Mouse (Mus musculus) hindbrain, embryonic 15.5 days (tissue): ENCODE measurements around the gene Amdhd2. TPM values are rescaled to one million over a fixed set of nuclear protein-coding genes. Genes with fewer than 3 reads are reported as not detected.
"Not testable (repeated sequence)": the region's sequence is repeated elsewhere in the genome, so short reads cannot be mapped to it uniquely, and the experiment has no call there.

Experiments used
- ATAC-seq: fragments of 200-750 bp; cut with Nextera tagmentation; 2 replicates; pipeline ENCODE4 v1.8.0; 2017; ENCODE audit warnings: low read depth, moderate number of reproducible peaks, moderate TSS enrichment; ENCODE audit not compliant: low FRiP score
- H3K27ac ChIP-seq: fragments of 300-500 bp; sonication (generic); replicated peaks from 2 replicates; pipeline ENCODE4 v1.5.1; 2015; ENCODE audit warnings: mild to moderate bottlenecking, inconsistent platforms
- H3K27me3 ChIP-seq: fragments of 300-500 bp; sonication (generic); 2 replicates; pipeline ENCODE4 v1.6.1; 2015; ENCODE audit warnings: control low read depth, inconsistent platforms
- H3K36me3 ChIP-seq: fragments of 300-500 bp; sonication (generic); 2 replicates; pipeline ENCODE4 v1.6.1; 2015; ENCODE audit warnings: control low read depth, inconsistent platforms
- H3K4me1 ChIP-seq: fragments of 300-500 bp; sonication (generic); replicated peaks from 2 replicates; pipeline ENCODE4 v1.6.1; 2015; ENCODE audit warnings: control low read depth, inconsistent platforms
- H3K4me2 ChIP-seq: fragments of 300-500 bp; sonication (generic); 2 replicates; pipeline ENCODE4 v1.6.1; 2015; ENCODE audit warnings: moderate library complexity, mild to moderate bottlenecking, inconsistent platforms
- H3K4me3 ChIP-seq: fragments of 300-500 bp; sonication (generic); 2 replicates; pipeline ENCODE4 v1.5.1; 2015; ENCODE audit warnings: mild to moderate bottlenecking, inconsistent platforms
- H3K9ac ChIP-seq: fragments of 300-500 bp; sonication (generic); 2 replicates; pipeline ENCODE4 v1.6.1; 2015; ENCODE audit warnings: inconsistent platforms
- H3K9me3 ChIP-seq: fragments of 300-500 bp; sonication (generic); 2 replicates; pipeline ENCODE4 v1.6.1; 2016; ENCODE audit warnings: control low read depth, inconsistent platforms
- WGBS: fragments of 180-500 bp; shearing (Covaris S2); methylation state at CpG from one replicate; pipeline ENCODE4 v1.1.7; 2015; 5-methylcytosine and 5-hydroxymethylcytosine counted together
- polyA plus RNA-seq: library from polyadenylated mRNA; unstranded; fragments of >200 nt; fragmentation: Nextera tagmentation; extraction: Ambion mirVana; gene quantifications from 2 replicates; pipeline ENCODE4 v1.2.1, GENCODE M21; 2015

Amdhd2 gene
- polyA plus RNA-seq, 1 experiment from 2014 or later, result 33.6 TPM

- ATAC-seq, result no peak
- H3K27me3 ChIP-seq, result no peaks in the 10 kb centered on the region
- no peak overlapping the region for H3K27ac ChIP-seq
- H3K4me1 ChIP-seq, result peaks cover 9% of the 10 kb centered on the region
- peak overlapping the region; percentile 33; the same call in 1 of the 2 replicates for H3K4me3 ChIP-seq
- H3K4me2 ChIP-seq, result peak overlapping the region; percentile 67
- WGBS, result 16% methylated on average over 7 of the region's 7 CpGs
- H3K9ac ChIP-seq, result 0 out of 2 replicates have a peak overlapping the region, but pooled peaks have one; percentile 2
- no peaks in the 10 kb centered on the region for H3K9me3 ChIP-seq
- peaks cover 4% of the 10 kb centered on the region; the same call in 1 of the 2 replicates for H3K36me3 ChIP-seq
These were observed 12.2 kb downstream of the Amdhd2 start for GRCm38 (mm10) chr17:24151382-24151781.

DNA sequence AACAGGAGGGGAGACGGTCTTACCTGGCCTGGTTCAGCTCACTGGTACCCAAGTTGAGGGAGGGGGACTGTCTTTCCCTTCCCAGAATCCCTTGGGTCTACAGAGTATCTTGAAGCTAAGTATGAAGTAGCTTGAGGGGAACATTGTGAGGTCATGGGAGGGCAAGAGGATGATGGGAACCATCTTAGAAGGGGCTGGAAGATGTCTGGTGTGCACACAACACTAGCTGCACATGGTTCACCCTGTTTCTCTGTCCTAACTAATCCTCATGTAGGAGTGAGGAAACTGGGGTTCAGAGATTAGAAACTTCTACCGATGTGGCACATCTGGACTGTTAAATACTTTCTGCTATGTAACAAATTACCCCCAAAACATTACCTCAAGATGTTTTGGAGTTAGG, 12.7 kb downstream of the Amdhd2 start, which contains the start of gene Pdpk1:
TSS of gene Pdpk1 (minus strand) at position 101 of the 400 bp plus-strand sequence.
- 92% methylated on average over 2 of the region's 2 CpGs for WGBS
- H3K27ac ChIP-seq, result no peak within 1 kb of the TSS
- peaks cover 4% of the 10 kb centered on the region; the same call in 1 of the 2 replicates for H3K36me3 ChIP-seq
- H3K9ac ChIP-seq, result peak within 1 kb of the TSS; percentile 2; the same call in 1 of the 2 replicates
- peaks cover 9% of the 10 kb centered on the region for H3K4me1 ChIP-seq
- no peak for ATAC-seq
- peak within 1 kb of the TSS; percentile 33 for H3K4me3 ChIP-seq
- H3K4me2 ChIP-seq, result peak within 1 kb of the TSS; percentile 67
- no peaks in the 10 kb centered on the region for H3K9me3 ChIP-seq
- H3K27me3 ChIP-seq, result no peaks in the 10 kb centered on the region

- Histone ChIP-seq H3K4me2 (no peak overlapping the region), H3K27ac (no peak overlapping the region), H3K9ac (no peak overlapping the region), H3K9me3 (no peaks in the 10 kb centered on the region), H3K27me3 (no peaks in the 10 kb centered on the region), H3K4me1 (peaks cover 9% of the 10 kb centered on the region), H3K4me3 (no peak overlapping the region), H3K36me3 (peaks cover 3% of the 10 kb centered on the region; the same call in 1 of the 2 replicates)
- WGBS, result 88% methylated on average over 7 of the region's 7 CpGs
- ATAC-seq, result no peak
These were observed 14.1 kb downstream of the Amdhd2 start for GRCm38 (mm10) chr17:24149421-24149820.

GRCm38 (mm10) chr17:24142897-24143296, 20.7 kb downstream of the Amdhd2 start:
- Histone ChIP-seq H3K9me3 (no peaks in the 10 kb centered on the region), H3K27me3 (no peaks in the 10 kb centered on the region), H3K36me3 (no peaks in the 10 kb centered on the region), H3K27ac (no peak overlapping the region), H3K4me2 (peak overlapping the region; percentile 94; the same call in 1 of the 2 replicates), H3K4me1 (peaks cover 35% of the 10 kb centered on the region), H3K9ac (no peak overlapping the region), H3K4me3 (no peak overlapping the region)
- 54% methylated on average over 2 of the region's 2 CpGs for WGBS
- no peak for ATAC-seq

GRCm38 (mm10) chr17:24141425-24141920, 22.1 kb downstream of the Amdhd2 start:
- peak overlapping the region; percentile 88 for H3K27ac ChIP-seq
- H3K4me1 ChIP-seq, result peaks cover 42% of the 10 kb centered on the region
- no peaks in the 10 kb centered on the region for H3K9me3 ChIP-seq
- no peaks in the 10 kb centered on the region for H3K27me3 ChIP-seq
- WGBS, result under 1% methylated on average over 57 of the region's 57 CpGs
- peak overlapping the region; percentile 91 for H3K9ac ChIP-seq
- H3K4me2 ChIP-seq, result peak overlapping the region; percentile 94
- H3K4me3 ChIP-seq, result peak overlapping the region; percentile 90
- ATAC-seq, result peak; percentile 98
- H3K36me3 ChIP-seq, result no peaks in the 10 kb centered on the region

- no peaks in the 10 kb centered on the region for H3K36me3 ChIP-seq
- peak overlapping the region; percentile 90 for H3K4me3 ChIP-seq
- peaks cover 42% of the 10 kb centered on the region for H3K4me1 ChIP-seq
- peak overlapping the region; percentile 91 for H3K9ac ChIP-seq
- no peaks in the 10 kb centered on the region for H3K27me3 ChIP-seq
- H3K27ac ChIP-seq, result peak overlapping the region; percentile 88
- peak overlapping the region; percentile 94 for H3K4me2 ChIP-seq
- ATAC-seq, result peak; percentile 38
- WGBS, result 0% methylated on average over 32 of the region's 43 CpGs
- no peaks in the 10 kb centered on the region for H3K9me3 ChIP-seq
These were observed 22.6 kb downstream of the Amdhd2 start for GRCm38 (mm10) chr17:24140845-24141424.

GRCm38 (mm10) chr17:24139968-24140367, 23.6 kb downstream of the Amdhd2 start:
- no peaks in the 10 kb centered on the region for H3K27me3 ChIP-seq
- no peaks in the 10 kb centered on the region for H3K36me3 ChIP-seq
- ATAC-seq, result no peak
- H3K27ac ChIP-seq, result no peak overlapping the region
- H3K9ac ChIP-seq, result peak overlapping the region; percentile 91; the same call in 1 of the 2 replicates
- H3K4me3 ChIP-seq, result peak overlapping the region; percentile 90
- WGBS, result 89% methylated on average over 4 of the region's 4 CpGs
- peak overlapping the region; percentile 94 for H3K4me2 ChIP-seq
- H3K4me1 ChIP-seq, result peaks cover 42% of the 10 kb centered on the region
- H3K9me3 ChIP-seq, result no peaks in the 10 kb centered on the region

DNA sequence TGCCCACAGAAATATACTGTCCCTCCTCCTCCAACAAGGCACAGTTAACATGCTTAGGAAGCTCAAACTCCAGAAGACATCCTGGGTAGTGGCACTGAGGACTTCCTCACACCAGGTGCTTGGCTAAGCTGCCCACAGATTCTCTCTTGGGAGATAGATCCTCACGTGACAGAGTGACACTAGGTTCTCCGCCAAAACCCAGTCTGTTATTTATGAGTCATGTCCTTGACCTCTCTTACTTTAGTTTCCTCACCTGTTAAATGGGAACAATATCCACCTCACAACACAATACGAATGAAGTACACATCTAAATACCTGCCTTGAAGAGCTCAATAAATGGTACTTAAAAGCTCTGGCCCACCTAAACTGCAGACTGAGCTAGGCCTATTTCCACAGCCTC, 24.3 kb downstream of the Amdhd2 start:
- no peaks in the 10 kb centered on the region for H3K27me3 ChIP-seq
- no peaks in the 10 kb centered on the region for H3K36me3 ChIP-seq
- WGBS, result 81% methylated on average over 3 of the region's 3 CpGs
- H3K4me1 ChIP-seq, result peaks cover 42% of the 10 kb centered on the region
- no peak overlapping the region for H3K27ac ChIP-seq
- H3K4me2 ChIP-seq, result 0 out of 2 replicates have a peak overlapping the region, but pooled peaks have one; percentile 94
- H3K9me3 ChIP-seq, result no peaks in the 10 kb centered on the region
- no peak overlapping the region for H3K9ac ChIP-seq
- ATAC-seq, result no peak
- no peak overlapping the region for H3K4me3 ChIP-seq

DNA sequence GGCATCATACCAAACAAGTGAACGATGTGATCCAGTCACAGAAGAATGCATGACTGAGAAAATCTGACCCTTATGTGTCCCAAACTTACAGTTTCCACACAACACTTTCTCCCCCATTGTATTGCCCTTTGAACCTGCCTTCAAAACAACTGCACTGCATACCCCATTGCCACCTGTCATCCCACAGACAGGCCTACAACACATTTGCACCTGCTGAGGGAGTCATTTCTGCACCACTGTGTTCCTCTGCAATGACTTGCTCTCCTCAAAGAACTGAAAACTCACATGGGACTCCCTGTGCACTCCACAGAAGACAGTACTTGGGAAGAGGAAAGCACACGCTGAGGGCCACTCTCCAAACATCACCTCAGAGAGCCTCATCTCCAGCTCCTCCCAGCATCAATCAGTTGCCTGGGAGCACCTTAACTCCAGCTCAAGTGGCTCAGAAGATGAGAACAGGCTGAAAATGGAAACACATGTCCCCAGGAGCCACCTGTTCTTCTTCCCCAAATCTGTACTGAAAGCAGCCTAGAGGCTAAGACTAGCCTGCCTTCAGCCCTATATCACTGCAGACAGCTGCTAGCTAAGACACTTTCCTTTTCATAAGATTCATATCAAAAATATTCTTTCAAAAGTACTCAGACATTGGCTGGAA, 26.2 kb downstream of the Amdhd2 start:
- 83% methylated on average over 2 of the region's 2 CpGs for WGBS

DNA sequence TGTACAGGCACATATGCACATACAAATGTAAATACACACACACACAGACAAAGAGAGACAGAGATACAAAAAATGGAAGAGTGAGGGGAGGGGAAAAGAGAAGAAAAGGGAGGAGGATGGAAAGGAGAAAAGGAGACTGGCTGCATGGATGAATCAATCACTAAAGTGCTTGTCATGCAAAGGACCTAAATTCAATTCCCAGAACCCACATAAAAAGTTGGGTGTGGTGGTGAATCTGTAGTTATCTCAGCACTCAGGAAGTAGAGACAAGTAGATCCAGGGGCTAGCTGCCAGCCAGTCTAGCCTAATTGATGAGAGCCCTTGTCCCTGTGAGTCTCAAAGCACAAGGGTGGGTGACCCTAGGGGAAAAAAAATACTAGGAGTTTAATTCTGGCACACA, 29.5 kb downstream of the Amdhd2 start:
- peaks cover 15% of the 10 kb centered on the region for H3K4me1 ChIP-seq
- H3K36me3 ChIP-seq, result no peaks in the 10 kb centered on the region
- no peak overlapping the region for H3K27ac ChIP-seq
- no peak overlapping the region for H3K4me2 ChIP-seq
- ATAC-seq, result no peak
- no peak overlapping the region for H3K4me3 ChIP-seq
- H3K9me3 ChIP-seq, result no peaks in the 10 kb centered on the region
- no peaks in the 10 kb centered on the region for H3K27me3 ChIP-seq
- H3K9ac ChIP-seq, result no peak overlapping the region

More for the DNA sequence above, 26.2 kb downstream of the Amdhd2 start:
- ATAC-seq, result no peak
- H3K9ac ChIP-seq, result no peak overlapping the region
- H3K4me3 ChIP-seq, result no peak overlapping the region
- no peaks in the 10 kb centered on the region for H3K36me3 ChIP-seq
- no peaks in the 10 kb centered on the region for H3K27me3 ChIP-seq
- no peaks in the 10 kb centered on the region for H3K9me3 ChIP-seq
- H3K4me1 ChIP-seq, result peaks cover 36% of the 10 kb centered on the region
- no peak overlapping the region for H3K4me2 ChIP-seq
- H3K27ac ChIP-seq, result no peak overlapping the region

- not testable (repeated sequence) for H3K36me3 ChIP-seq, H3K9ac ChIP-seq
- 92% methylated on average over 4 of the region's 4 CpGs for WGBS
These were observed 30.6 kb downstream of the Amdhd2 start for GRCm38 (mm10) chr17:24132919-24133318.

DNA sequence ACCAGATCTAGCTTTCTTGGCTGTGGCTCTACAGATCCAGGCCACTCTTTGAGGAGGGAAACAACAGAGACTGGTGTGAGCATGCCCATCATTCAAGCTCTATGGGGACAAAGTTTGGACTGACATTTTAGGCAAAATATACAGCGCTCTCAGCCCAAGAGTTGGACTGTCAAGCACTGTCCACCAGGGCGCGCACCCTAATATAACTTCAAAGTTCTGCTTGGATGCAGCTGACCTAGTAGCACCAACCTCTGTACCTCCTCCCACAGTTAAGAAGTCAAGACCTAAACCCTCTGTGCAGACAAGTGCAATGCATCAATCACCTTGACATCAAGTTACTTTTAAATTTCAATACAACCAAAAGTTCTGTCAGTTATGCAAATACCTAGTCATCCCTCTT, 32.0 kb downstream of the Amdhd2 start:
- WGBS, result 88% methylated on average over 3 of the region's 3 CpGs
- no peak overlapping the region for H3K9ac ChIP-seq

More at GRCm38 (mm10) chr17:24132919-24133318, 30.6 kb downstream of the Amdhd2 start:
- H3K4me1 ChIP-seq, ATAC-seq, H3K27ac ChIP-seq, H3K27me3 ChIP-seq, H3K4me2 ChIP-seq, H3K4me3 ChIP-seq, H3K9me3 ChIP-seq: not testable (repeated sequence)

More for the DNA sequence above, 32.0 kb downstream of the Amdhd2 start:
- no peaks in the 10 kb centered on the region for H3K36me3 ChIP-seq
- no peaks in the 10 kb centered on the region for H3K9me3 ChIP-seq
- H3K4me1 ChIP-seq, result no peaks in the 10 kb centered on the region
- H3K4me2 ChIP-seq, result no peak overlapping the region
- H3K27ac ChIP-seq, result no peak overlapping the region
- no peak overlapping the region for H3K4me3 ChIP-seq
- no peaks in the 10 kb centered on the region for H3K27me3 ChIP-seq
- ATAC-seq, result no peak
